Mouse (Mus musculus) embryonic fibroblast, embryonic 13.5 days (primary cell): ENCODE results near the gene Tiparp.

ENCODE experiments used
- CTCF ChIP-seq: IDR thresholded peaks from 2 replicates; pipeline ENCODE4 v1.5.1; 2011; ENCODE audit warnings: mild to moderate bottlenecking, control low read depth, low read length, moderate library complexity, borderline replicate concordance; ENCODE audit not compliant: insufficient read depth
- POLR2A ChIP-seq: IDR thresholded peaks from 2 replicates; pipeline ENCODE4 v1.6.1; 2011; ENCODE audit warnings: low read depth, mild to moderate bottlenecking, control low read depth, low read length, moderate library complexity

GRCm38 (mm10) chr3:65585291-65585690 is 57.1 kb downstream of the Tiparp start:
- TF ChIP-seq CTCF = no peak
- TF ChIP-seq POLR2A = no peak
